Mouse (Mus musculus) spleen, adult 2 months (tissue): ENCODE results near the gene Optc. TPM values are rescaled to one million over a fixed set of nuclear protein-coding genes. Genes with fewer than 3 reads are reported as not detected.

Source experiments
- DNase-seq, 2 experiments: peaks; one replicate each; pipeline versions ENCODE4 v3.0.0 to v3.0.0-alpha.2; 2012 to 2021; ENCODE audit warnings: low spot score in 2 of 2, low read depth in 1 of 2
- H3K27ac ChIP-seq: fragments of 200-500 bp; 2 replicates; pipeline ENCODE4 v1.5.1; 2012; ENCODE audit warnings: low read length, inconsistent platforms; ENCODE audit not compliant: insufficient read depth
- H3K27me3 ChIP-seq: fragments of 200-500 bp; 2 replicates; pipeline ENCODE4 v1.6.1; 2012; ENCODE audit warnings: mild to moderate bottlenecking, moderate library complexity, low read length, inconsistent platforms; ENCODE audit not compliant: control insufficient read depth, insufficient read depth
- H3K36me3 ChIP-seq: fragments of 200-500 bp; 2 replicates; pipeline ENCODE4 v1.6.1; 2012; ENCODE audit warnings: mild to moderate bottlenecking, low read length, inconsistent platforms; ENCODE audit not compliant: control insufficient read depth, insufficient read depth
- H3K4me1 ChIP-seq: fragments of 200-500 bp; 2 replicates; pipeline ENCODE4 v1.6.1; 2011; ENCODE audit warnings: inconsistent platforms; ENCODE audit not compliant: control insufficient read depth, insufficient read depth, insufficient read length
- H3K4me3 ChIP-seq: fragments of 200-500 bp; 2 replicates; pipeline ENCODE4 v1.5.1; 2011; ENCODE audit warnings: mild to moderate bottlenecking, inconsistent platforms; ENCODE audit not compliant: insufficient read depth, insufficient read length; ENCODE audit errors: extremely low read depth
- CTCF ChIP-seq: fragments of 200-500 bp; IDR thresholded peaks from 2 replicates; pipeline ENCODE4 v1.5.1; 2011; ENCODE audit warnings: mild to moderate bottlenecking, inconsistent platforms; ENCODE audit not compliant: insufficient read depth, insufficient read length, insufficient replicate concordance; ENCODE audit errors: extremely low read depth
- POLR2A ChIP-seq: fragments of 200-500 bp; IDR thresholded peaks from 2 replicates; pipeline ENCODE4 v1.6.1; 2011; ENCODE audit warnings: low read depth, low read length, inconsistent platforms
- WGBS: fragments of 180-500 bp; shearing (Covaris S2); methylation state at CpG from one replicate; pipeline ENCODE4 v1.1.7; 2018; 5-methylcytosine and 5-hydroxymethylcytosine counted together
- polyA plus RNA-seq: library from polyadenylated mRNA; depleted of rRNA; stranded (reverse); fragments of >200 nt; gene quantifications from 2 replicates; pipeline ENCODE4 v1.2.3, GENCODE M21; 2012

Optc gene
- polyA plus RNA-seq, 1 experiment, result 0.15 TPM

DNA sequence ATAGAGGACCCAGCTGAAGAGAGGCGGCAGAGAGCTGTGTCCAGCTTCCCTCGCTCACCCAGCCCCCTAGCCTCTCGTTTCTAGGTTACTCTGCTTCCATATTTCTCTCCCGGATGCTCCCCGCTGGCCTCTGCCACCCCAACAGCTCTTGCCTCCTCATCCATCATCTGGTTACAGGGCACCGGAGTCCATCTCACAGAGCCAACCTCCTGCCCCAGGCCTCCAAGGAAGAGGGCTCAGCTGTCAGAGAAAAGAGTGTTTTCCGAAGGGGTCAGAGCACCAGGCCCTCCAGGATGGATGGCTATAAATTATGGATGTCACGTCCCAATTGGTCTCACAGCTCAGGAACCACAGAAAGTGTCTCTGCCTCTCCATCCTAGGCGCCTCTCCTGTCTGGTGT lies 23.1 kb downstream of the Optc start:
- TF ChIP-seq POLR2A (no peak), CTCF (no peak)
- H3K4me3 ChIP-seq, result no peak overlapping the region
- H3K27ac ChIP-seq, result no peak overlapping the region
- 98% methylated on average over 9 of the region's 9 CpGs for WGBS
- no peak for DNase-seq
- H3K4me1 ChIP-seq, result no peaks in the 10 kb centered on the region
- H3K36me3 ChIP-seq, result no peaks in the 10 kb centered on the region
- no peaks in the 10 kb centered on the region for H3K27me3 ChIP-seq

DNA sequence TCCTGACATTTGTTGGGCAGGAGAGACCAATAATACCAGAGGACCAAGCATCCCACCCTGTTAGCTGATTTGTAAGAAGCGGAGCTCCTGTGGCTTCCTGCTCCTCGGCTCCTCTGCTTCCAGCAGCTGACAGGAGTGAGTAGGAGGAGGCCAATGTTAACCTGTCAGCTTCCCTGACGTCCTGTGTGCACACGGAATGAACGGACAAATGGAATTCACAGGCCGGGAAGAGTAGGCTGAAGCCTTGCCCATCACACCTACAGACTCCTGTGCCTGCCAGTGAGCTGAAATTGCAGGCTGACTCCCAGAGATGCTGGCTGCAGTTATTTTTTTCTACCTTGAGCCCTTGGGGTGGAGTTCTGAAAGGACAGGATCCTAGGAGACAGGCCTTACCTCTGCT lies 23.7 kb downstream of the Optc start:
- no peaks in the 10 kb centered on the region for H3K36me3 ChIP-seq
- DNase-seq, result no peak
- no peak for TF ChIP-seq POLR2A
- TF ChIP-seq CTCF, result no peak
- no peak overlapping the region for H3K27ac ChIP-seq
- no peaks in the 10 kb centered on the region for H3K4me1 ChIP-seq
- no peak overlapping the region for H3K4me3 ChIP-seq
- 91% methylated on average over 6 of the region's 6 CpGs for WGBS
- no peaks in the 10 kb centered on the region for H3K27me3 ChIP-seq

DNA sequence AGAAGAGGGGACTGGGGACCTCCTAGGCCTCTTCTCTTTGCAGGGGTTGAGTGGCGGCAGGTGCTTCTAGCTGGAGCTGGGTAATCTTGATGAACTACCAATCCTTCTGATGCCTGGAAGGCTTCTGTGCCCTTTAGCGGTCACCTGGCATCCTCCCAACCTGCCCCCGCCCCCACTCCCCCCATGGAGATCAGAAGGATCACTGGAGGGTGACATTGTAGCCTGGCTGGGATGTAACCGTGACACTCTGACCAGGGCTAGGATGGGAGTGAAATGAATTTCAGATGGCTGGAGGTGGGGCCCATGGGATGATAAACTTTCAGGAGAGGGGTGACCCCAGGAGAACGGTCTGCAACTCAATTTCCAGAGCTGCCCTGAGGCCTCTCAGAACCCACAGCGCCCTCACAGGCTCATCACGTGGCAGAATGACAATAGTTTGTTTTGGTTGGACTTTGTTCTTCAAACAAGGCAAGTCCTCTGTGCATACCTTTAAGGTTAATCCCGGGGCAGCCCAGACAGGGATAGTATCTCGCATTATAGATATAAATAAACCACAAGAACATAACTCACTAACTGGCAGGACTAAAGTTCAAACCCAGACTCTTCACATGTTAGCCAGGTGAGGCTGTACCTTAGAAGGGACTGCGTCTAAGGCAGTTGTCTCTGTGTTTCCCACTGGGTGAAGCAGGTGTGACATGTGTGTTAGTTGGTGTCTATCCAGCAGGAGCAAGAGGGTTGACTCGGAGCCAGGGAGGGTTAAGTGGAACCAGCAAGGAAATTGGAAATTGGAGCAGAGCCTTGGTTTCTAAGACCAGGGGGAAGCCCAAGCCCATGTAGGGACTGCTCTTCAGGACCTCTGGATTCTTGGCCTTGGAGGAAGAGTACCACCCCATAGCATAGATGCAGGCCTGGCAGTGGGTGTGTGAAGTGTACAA lies 25.2 kb downstream of the Optc start:
- no peak for DNase-seq
- no peak overlapping the region for H3K27ac ChIP-seq
- no peaks in the 10 kb centered on the region for H3K27me3 ChIP-seq
- H3K4me1 ChIP-seq, result no peaks in the 10 kb centered on the region
- no peak for TF ChIP-seq CTCF
- H3K36me3 ChIP-seq, result no peaks in the 10 kb centered on the region
- 67% methylated on average over 11 of the region's 11 CpGs for WGBS
- no peak overlapping the region for H3K4me3 ChIP-seq

DNA sequence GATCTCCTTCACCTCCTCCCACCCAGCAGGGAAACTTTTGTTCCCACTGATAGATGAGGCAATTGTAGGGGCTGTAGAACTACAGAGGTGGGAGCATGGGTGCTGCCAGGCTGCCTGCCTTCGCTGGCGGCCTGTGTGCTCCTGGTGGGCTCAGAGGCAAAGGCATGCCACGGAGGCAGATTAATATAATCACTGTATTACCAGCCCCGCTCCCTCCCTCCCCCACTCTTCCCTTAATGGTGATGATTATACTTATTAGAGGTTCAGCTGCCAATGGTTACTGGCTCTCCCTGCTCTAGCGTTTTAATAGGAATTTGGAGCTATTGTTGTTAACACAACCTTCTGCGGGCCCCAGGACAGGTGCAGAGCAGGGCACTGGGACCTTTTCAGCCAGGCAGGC lies 26.0 kb downstream of the Optc start:
- Histone ChIP-seq H3K36me3 (no peaks in the 10 kb centered on the region), H3K4me3 (no peak overlapping the region), H3K27me3 (no peaks in the 10 kb centered on the region), H3K4me1 (no peaks in the 10 kb centered on the region), H3K27ac (no peak overlapping the region)
- TF ChIP-seq POLR2A (no peak), CTCF (no peak)
- DNase-seq, result no peak
- 76% methylated on average over 6 of the region's 6 CpGs for WGBS

DNA sequence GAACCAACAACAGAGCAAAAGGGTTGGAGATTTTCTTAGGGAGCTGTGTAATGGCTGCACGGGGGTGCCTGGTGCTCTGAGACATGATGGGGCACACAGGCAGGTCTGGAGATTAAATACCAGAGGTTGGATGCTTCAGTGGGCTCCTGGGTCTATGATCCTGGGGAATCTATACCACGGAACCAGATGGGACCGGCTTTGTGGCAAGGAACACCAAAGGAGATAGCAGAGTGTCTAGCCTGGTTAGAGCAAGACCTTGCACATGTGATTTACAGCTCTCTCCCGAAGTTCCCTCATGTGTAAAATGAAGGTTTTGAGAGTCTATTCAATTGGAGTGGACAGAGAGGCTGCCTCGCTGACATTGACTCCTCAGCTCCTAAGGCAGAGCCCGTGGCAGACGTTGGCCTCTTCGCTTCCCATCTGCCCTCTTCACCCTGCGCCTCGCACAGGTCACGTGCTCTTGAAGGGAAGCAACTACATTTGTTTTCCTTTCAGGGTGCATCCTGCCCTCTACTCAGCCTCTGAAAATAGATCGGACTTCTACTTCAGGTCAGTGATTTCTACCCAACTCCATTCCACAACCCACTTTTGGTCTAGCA lies 28.9 kb downstream of the Optc start:
- Histone ChIP-seq H3K4me1 (no peaks in the 10 kb centered on the region), H3K36me3 (no peaks in the 10 kb centered on the region), H3K27ac (no peak overlapping the region), H3K4me3 (no peak overlapping the region), H3K27me3 (no peaks in the 10 kb centered on the region)
- TF ChIP-seq POLR2A (no peak), CTCF (no peak)
- WGBS, result 32% methylated on average over 12 of the region's 12 CpGs
- no peak for DNase-seq

DNA sequence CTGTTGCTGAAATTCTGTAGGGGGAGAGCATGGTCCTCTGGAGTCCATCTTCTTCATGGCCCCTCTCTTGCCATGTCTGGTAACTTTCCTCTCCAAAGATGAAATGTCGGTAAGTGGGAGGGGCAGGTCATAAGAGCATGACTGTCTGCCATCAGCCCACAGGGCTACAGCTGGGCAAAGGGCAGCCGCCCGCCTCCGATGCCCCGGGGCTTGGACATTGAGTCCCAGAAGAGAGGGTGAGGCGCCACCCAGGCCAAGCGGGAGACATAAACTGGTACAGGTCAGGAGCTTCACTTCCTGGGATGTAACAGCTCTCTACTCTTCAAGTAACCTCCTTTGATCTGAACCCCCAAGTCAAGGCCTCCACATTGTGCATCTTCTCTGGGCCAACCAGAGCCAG lies 30.9 kb downstream of the Optc start:
- no peak for TF ChIP-seq CTCF
- DNase-seq, result no peak
- H3K4me1 ChIP-seq, result no peaks in the 10 kb centered on the region
- H3K27ac ChIP-seq, result no peak overlapping the region
- no peak overlapping the region for H3K4me3 ChIP-seq
- 88% methylated on average over 7 of the region's 7 CpGs for WGBS
- no peaks in the 10 kb centered on the region for H3K36me3 ChIP-seq
- H3K27me3 ChIP-seq, result no peaks in the 10 kb centered on the region

DNA sequence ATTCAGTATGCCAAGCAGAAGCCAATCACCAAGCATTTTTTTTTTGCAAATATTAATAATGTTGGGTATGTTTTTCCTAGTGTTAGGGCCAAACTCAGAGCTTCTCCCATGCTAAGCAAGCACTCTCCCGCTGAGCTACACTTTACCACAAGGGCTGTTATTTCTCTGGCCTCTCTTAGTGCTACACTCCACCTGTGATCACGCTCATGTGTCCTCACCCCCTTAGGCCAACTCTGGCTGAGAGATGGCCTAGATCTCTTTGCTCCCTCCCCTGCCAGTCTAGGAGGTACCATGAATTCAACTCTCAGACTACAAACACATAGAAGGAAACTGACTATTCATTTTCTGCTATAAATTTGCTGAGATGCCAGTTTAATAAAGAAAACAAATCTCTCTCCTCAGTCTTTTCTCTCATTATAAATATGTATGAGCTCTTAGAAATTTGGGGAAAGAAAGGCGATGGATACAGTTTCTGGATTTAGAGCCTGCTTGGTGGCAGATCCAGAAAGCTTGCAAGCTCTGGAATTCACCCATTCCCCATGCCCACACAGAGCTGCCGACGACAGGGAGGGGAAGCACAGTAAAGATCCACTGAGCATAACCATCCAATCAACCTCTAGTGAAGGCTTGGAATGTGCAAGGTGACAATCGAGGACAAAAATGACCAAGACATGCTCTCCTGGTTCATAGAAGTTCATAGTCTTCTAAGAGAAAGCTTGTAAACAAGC lies 34.5 kb downstream of the Optc start:
- no peak for TF ChIP-seq CTCF
- no peak for TF ChIP-seq POLR2A

More for the DNA sequence above, 34.5 kb downstream of the Optc start:
- Histone ChIP-seq H3K36me3 (no peaks in the 10 kb centered on the region), H3K4me1 (no peaks in the 10 kb centered on the region), H3K27me3 (no peaks in the 10 kb centered on the region), H3K27ac (no peak overlapping the region), H3K4me3 (no peak overlapping the region)
- whole genome bisulfite sequencing, result 93% methylated on average over 6 of the region's 6 CpGs
- DNase-seq, result no peak
